Mouse (Mus musculus): ENCODE results near the gene Musk. TPM values are rescaled to one million over a fixed set of nuclear protein-coding genes. Genes with fewer than 3 reads are reported as not detected.
A peak's percentile ranks its signal among the peaks of the same experiment; 100 is the strongest.

The Musk gene
- polyA plus RNA-seq, 1 experiment from 2014 or later = not detected

DNA sequence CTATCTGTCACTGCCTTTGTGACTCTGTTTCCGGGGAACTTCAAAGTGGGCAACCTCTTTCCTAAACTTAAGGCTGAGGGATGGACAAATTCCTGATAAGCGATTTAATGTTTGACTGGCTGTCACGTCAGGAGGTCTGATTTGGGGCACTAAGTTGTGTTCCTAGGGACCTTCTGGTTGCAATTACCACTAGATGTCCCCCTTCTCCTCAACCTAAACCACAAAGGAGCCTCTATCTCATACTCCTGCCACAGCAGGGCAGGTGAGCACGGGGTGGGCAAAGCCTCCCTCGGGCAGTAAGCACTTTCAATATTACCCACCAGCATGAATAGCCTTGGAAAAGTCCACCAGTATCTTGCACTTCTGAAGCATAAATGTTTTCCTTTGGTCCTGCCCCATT is 133.5 kb downstream of the Musk start:
- Histone ChIP-seq H3K27ac (replicated peaks in 1 of 2; ENCODE audit: control insufficient read depth in 1 of 2, insufficient read depth in 1 of 2, low read depth in 2 of 2, low read length in 2 of 2) (no peak overlapping the region), H3K27me3 (ENCODE audit: control insufficient read depth, insufficient read depth, low read length) (no peaks in the 10 kb centered on the region), H3K4me1 (ENCODE audit: control insufficient read depth in 2 of 2, insufficient read depth in 2 of 2, low read length in 2 of 2) (no peaks in the 10 kb centered on the region), H3K4me3 (ENCODE audit: control insufficient read depth in 1 of 2, insufficient read depth in 1 of 2, low read depth in 1 of 2, low read length in 2 of 2) (no peak overlapping the region), H3K9ac (ENCODE audit: low read length) (no peak overlapping the region), H3K9me3 (ENCODE audit: control insufficient read depth, low read length) (no peaks in the 10 kb centered on the region), H3K36me3 (ENCODE audit: control insufficient read depth, insufficient read depth, low read length) (no peaks in the 10 kb centered on the region), H3K4me2 (ENCODE audit: low read length) (no peak overlapping the region)
- no peak for ATAC-seq (ENCODE audit: insufficient number of reproducible peaks, insufficient read depth, low FRiP score, low read depth)
- WGBS = 27% methylated on average over 5 of the region's 5 CpGs

DNA sequence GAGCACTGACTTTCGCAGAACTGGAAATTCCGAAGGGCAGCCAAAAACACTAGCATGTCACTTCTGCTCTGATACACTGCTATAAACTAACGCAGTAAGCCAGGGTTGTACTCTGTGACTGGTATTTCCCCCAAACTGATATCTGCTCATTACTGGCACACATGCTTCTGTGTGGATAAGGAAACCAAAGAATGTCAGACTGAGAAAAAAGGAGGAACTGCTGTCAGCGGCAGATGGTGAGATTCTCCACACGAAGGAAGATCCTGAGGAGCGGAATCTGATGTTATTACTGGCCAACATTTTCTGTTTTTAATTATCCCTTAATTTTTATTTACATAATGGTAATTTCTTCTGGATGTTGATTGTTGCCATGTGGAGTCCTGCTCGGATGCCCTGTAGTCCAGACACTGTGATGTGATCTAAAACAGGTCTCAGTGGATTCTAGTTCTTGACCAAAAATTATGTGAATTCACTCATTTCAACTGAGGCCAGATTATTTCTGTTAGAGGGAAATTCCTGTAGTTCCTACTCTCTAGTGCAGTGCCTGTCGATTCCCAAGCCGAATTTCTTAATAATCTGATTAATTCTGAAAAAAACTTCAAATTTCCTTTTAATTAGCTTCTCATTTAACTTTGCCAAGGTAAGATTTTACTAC is 137.6 kb downstream of the Musk start:
- Histone ChIP-seq H3K4me1 (ENCODE audit: control insufficient read depth in 2 of 2, insufficient read depth in 2 of 2, low read length in 2 of 2) (no peaks in the 10 kb centered on the region), H3K9me3 (ENCODE audit: control insufficient read depth, low read length) (no peaks in the 10 kb centered on the region), H3K36me3 (ENCODE audit: control insufficient read depth, insufficient read depth, low read length) (no peaks in the 10 kb centered on the region), H3K9ac (ENCODE audit: low read length) (no peak overlapping the region), H3K4me3 (ENCODE audit: control insufficient read depth in 1 of 2, insufficient read depth in 1 of 2, low read depth in 1 of 2, low read length in 2 of 2) (no peak overlapping the region), H3K27ac (replicated peaks in 1 of 2; ENCODE audit: control insufficient read depth in 1 of 2, insufficient read depth in 1 of 2, low read depth in 2 of 2, low read length in 2 of 2) (no peak overlapping the region), H3K27me3 (ENCODE audit: control insufficient read depth, insufficient read depth, low read length) (no peaks in the 10 kb centered on the region), H3K4me2 (ENCODE audit: low read length) (0 out of 2 replicates have a peak overlapping the region, but pooled peaks have one; percentile 3)
- 35% methylated on average over 9 of the region's 9 CpGs for WGBS
- ATAC-seq (ENCODE audit: insufficient number of reproducible peaks, insufficient read depth, low FRiP score, low read depth) = no peak

Other genes with a start within 250 kb of the Musk start
- gene Svep1, start 79.1 kb upstream of the Musk start, polyA plus RNA-seq (2014; fragmentation: Nextera tagmentation; extraction: Ambion mirVana) = 2.4 and 2.8 TPM in 2 replicates